Mouse (Mus musculus) retina, adult 2 months (tissue): ENCODE measurements around the gene Gfer.
"Not testable (repeated sequence)": the region's sequence is repeated elsewhere in the genome, so short reads cannot be mapped to it uniquely, and the experiment has no call there.

ENCODE experiments used
- DNase-seq: peaks from one replicate; pipeline ENCODE4 v3.0.0-alpha.2; 2012; ENCODE audit warnings: low read depth, low spot score

Gfer gene

DNA sequence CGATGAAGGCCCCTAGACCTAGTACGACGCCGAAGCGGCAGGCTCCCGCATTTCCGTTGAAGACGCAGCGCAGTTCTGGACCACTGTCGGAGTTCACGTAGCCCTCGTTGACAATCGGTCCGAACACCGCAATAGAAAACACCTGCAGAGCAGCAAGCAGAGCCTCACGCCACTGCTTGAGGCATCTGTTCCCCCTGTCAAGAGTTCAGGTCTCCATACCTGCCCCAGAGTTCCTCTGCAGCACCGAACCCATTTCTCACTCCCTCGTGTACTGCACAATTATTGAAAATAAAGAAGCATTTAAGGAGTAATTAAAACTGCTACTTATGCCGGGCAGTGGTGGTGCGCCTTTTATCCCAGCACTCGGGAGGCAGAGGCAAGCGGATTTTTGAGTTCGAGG is 8.4 kb downstream of the Gfer start:
- DNase-seq: no peak

DNA sequence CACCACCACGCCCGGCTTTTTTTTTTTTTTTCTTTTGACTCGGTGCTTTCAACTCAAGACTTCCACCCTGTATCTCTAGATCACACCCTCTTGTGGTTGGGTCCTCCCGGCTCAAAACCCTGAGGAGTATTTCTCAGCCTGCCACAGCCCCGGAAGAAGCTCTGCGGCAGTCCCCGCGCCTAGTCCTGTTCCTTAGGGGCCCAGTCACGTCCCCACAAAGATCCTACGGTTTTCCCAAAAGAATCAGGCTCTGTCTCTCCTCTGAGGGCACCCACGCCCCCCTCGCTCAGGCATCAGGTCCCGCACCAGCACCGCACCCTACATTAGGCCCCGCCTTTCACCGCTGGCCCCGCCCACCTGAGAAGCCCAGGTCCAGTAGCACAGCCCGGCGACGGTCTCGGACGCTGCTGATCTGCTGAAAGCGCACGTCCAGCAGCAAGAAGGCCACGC is 8.8 kb downstream of the Gfer start:
- no peak for DNase-seq

DNA sequence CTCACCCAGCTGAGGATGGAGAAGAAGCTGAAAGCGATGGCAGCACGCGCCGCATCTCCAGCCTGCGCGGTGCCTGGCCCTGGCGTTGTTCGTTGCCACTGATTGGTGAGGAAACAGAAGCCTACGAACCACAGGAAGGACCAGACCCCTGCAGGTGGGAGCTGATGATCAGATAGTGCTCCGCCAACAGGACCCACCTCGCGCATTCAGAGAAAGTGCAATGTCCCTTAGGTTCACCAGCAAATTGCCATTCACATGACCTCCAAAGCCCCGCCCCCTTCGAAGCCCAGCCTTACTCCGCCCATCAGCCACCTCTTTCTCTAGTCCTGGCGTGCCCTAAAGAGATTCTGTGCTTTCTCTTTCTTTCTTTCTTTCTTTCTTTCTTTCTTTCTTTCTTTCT is 9.4 kb downstream of the Gfer start:
- DNase-seq: no peak

DNA sequence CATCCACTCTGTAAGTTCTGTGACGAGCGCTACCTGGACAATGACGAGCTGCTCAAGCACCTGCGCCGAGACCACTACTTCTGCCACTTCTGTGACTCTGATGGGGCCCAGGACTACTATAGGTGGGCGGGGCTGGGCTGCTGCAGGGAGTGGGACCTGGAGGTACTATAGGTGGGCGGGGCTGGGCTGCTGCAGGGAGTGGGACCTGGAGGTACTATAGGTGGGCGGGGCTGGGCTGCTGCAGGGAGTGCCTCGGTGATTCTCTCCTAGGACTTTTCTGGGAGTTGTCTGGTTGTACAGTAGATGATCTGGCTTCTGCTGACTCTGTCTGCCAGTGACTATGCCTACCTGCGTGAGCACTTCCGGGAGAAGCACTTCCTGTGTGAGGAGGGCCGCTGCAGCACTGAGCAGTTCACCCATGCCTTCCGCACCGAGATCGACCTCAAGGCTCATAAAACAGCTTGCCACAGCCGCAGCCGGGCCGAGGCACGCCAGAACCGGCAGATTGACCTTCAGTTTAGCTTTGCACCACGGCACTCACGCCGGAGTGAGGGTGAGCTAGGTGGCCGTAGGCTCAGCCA is 18.4 kb downstream of the Gfer start:
- DNase-seq: no peak

DNA sequence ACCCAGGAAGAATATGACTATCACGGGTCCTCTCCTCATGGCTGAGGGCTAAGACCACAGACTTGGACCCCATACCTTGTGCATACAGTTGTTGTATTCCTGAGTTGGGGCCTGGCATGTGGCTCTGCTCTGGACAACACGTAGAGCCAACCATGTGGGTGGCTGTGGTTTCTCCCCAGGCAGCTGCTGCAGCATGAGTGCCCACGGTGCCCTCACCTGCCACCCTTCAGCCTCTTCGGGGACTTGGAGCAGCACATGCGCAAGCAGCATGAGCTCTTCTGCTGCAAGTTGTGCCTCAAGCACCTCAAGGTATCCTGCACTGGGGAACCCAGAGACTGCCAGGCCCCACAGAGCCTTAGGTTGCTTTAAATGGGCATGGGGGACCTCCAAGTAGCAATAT is 19.1 kb downstream of the Gfer start:
- DNase-seq: no peak

DNA sequence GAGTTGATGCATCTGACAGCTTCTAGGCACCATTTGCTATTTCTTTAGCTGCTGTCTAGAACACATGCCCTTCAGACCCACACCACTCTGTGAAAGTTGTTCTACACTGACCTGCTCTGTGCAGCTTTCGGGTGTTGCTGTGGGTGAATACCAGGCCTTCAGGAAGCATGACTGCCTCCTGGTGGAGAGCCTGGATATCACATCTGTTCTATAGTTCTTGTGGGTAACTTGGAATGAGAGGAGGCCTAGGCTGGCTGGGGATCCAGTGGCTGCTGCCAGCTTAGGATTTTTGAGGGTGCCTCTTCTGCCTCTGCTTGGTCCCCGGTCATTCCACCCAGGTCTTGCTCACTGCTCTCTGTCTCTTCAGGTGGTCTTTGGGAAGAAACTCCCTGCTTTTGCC is 19.8 kb downstream of the Gfer start:
- DNase-seq: no peak

DNA sequence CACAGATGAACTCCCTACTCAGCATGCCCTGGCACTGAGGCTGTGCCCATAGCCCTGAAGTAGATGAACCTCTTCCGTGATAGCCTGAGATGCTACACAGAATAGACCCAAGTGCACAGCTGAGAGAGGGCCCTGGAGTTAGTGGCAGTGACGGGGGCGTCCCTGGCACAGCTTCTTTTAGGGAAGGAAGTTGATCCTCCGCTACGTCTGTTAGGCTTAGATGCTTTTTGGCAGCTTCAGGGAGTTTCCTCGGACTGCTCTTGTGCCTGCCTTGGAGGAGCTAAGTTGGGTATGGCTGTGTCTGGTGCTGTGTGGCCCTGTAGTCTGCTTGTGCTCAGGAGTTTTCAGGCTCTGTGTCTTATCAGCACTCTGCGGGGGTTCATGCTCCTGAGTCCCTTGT is 21.7 kb downstream of the Gfer start:
- no peak for DNase-seq

DNA sequence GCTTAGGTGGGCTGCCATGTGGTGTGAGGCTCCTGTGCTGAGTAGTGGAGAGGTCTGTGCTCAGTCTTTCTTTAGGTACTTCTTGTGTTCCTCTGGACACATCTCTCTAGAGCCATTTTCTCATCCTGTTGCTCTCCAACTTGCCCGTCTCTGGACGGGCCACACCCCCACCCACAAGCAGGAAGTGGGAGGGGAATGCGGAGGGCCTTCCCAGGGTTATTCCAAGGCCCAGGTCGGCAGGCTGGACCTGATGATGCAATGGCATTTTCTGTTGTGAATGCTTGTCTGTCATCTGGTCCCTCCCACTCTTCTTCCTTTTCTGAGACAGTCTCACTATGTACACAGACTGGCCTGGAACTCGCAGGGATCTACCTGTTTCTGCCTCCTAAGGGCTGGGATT is 23.8 kb downstream of the Gfer start:
- no peak for DNase-seq

DNA sequence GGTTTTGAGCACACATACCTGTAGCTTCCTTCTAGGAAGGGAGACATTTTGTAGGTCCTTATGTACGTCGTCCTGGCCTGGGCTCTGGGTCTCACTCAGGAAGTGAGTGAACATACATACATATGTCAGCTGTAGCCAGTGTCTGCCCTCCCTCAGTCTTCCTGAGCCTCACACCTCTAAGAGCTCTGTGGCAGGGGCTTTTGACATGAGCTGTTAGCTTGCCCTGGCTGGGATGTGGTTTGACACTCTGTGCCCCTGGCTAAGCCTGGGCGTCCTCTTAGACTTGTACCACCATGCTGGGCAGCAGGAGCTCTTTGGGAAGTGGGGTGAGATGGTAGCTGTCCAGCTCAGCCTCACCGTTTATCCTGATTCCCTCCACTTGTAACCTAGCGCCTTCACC is 24.6 kb downstream of the Gfer start:
- no peak for DNase-seq

DNA sequence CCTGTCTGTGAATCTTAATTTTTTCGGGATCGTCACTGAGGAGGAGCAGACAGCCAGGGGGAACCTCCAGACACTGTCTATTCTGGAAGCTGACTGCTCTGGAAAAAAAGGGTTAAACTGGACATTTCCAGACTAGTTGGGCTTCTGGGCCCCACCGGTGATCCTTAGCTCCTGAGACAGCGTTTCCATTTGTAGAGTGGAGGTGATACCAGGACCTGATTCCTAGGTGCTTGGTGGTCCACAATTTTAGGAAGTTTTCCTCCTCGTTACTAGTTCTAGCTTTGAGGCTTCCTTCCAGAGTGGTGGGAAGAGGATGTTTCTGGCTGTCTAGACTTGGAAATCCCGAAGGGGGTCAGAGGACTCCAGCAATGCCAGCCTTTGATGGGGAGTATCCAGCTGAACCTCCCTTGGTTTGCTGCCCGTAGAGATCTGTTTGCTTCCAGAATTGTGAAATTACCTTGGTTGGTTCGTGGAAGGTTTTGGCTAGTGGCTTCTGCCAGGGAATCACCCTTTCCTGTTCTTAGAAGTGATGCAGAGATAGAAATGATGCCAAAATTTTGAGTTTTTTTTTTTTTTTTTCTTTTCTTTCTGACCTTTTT is 25.6 kb downstream of the Gfer start:
- DNase-seq: no peak

DNA sequence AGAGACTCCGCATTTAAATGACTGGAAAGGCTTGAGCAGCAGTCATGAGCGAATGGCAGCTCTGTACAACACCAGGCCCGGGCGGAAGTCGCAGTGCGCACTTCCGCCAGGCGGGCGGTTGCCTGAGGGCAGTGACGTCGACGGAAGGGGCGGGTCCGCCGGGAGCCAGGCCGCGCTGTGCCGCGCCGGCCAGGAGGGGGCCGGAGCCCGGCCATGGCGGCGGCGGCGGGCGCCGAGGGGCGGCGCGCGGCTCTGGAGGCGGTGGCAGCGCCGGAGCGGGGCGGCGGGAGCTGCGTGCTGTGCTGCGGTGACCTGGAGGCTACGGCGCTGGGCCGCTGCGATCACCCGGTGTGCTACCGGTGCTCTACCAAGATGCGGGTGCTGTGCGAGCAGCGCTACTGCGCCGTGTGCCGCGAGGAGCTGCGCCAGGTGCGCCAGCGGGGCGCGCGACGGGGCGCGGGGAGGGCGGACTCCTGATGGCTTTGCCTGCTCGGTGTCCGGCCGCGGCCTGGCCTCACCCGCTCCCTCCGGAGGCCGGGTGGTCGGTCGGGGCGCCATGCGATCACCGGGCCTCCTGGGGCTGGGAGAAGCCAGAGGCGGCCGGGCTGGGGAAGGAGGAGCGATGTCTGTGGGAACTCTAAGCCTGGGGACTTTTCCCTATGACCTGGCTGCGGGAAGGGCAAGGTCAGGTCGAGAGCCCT is 26.3 kb downstream of the Gfer start, which contains the start of gene Zfp598:
TSS of gene Zfp598 (plus strand) at position 143 of the 701 bp plus-strand sequence.
- peak; percentile 86 for DNase-seq

DNA sequence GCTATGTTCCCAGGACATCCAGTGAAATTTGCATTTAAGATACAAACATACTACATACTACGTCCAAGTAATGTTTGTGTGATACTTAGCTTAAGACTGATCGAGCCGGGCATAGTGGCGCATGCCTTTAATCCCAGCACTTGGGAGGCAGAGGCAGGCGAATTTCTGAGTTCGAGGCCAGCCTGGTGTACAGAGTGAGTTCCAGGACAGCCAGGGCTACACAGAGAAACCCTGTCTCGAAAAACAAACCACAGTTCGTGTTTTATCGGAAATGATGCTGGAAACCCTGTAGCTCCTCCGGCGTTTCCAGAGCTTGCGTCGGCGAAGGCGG is 26.8 kb downstream of the Gfer start:
- DNase-seq: not testable (repeated sequence)

DNA sequence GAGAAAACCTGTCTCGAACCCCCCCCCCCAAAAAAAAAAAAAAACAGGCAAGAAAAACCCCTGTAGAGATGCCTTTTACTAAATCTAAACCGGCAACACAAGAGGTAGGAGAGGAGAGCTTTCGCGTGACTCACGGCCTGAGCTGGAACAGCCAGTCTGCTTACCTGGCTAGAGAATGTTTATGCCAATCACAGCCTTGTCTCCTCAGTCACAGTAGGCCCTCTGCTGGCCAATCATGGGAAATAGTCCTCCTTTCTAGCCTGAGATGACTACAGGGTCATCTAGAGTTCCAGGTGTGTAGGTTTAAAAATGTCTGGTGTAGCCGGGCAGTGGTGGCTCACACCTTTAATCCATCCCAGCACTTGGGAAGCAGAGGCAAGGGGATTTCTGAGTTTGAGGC is 28.5 kb downstream of the Gfer start:
- peak; percentile 54 for DNase-seq

DNA sequence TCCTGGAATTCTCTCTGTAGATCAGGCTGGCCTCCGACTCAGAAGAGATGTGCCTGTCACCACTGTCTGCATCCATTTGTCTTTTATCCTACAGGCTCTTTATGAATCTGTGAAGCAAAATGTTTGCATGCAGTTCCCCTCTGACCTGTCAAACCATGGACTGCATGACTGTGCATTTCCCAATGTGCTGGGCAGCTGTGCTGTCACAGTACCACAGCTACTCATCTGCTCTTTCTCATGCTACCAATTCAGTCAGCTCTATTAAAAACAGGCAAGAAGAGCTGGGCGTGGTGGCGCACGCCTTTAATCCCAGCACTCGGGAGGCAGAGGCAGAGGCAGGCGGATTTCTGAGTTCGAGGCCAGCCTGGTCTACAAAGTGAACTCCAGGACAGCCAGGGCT is 28.9 kb downstream of the Gfer start:
- DNase-seq: not testable (repeated sequence)

DNA sequence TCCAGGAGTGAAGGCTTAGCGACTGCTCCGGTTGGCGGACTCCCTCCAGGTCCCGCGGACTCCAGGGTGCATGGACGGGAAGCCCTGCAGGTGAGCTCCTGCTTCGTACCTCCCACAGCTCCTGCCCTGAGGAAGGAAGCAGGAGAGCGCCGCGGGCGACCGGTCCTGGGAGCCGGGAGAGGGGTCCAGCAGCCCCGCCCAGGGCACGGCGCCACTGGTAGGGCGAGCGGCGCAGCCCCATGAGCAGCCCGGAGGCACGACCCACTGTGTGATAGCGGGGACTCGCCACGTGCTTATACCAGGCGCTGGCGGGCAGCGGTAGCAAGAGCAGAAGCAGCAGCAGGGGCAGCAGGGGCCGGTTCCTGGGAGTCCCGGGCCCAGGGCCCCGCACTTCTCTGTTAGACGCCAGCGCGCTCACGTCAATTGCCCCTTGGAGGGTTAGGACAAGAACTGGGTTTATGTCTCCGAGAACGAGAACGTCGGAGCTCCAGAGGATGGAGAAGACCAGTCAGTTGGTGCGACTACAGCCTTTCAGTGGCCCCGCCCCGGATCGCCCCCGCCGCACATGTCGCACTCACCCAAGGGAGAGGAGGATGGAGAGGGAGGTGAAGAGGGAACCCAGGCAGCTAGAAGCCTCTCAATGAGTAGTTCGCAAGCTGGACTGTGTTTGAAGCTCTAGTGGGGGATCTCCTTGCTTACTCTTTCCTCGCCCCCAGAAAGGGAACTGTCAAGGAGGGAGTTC is 37.8 kb downstream of the Gfer start, which contains the start of gene Npw:
TSS of gene Npw (minus strand) at position 441 of the 742 bp plus-strand sequence.
- DNase-seq: no peak

DNA sequence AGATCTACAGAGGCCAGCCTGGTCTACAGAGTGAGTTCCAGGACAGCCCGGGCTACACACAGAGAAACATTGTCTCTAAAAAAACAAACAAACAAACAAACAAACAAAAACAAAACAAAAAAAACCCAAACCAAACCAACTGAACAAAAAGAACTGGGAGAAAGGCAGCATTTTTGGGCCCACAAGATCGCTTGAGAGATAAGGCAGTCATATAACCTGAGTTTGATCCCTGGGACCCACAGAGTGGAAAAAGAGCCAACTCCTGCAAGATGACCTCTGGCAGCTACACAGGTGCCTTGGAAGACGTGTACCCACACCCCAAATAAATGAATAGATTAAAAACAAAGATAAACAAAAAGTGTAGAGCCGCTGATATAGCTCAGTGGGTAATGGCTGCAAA is 41.0 kb downstream of the Gfer start:
- DNase-seq: no peak

DNA sequence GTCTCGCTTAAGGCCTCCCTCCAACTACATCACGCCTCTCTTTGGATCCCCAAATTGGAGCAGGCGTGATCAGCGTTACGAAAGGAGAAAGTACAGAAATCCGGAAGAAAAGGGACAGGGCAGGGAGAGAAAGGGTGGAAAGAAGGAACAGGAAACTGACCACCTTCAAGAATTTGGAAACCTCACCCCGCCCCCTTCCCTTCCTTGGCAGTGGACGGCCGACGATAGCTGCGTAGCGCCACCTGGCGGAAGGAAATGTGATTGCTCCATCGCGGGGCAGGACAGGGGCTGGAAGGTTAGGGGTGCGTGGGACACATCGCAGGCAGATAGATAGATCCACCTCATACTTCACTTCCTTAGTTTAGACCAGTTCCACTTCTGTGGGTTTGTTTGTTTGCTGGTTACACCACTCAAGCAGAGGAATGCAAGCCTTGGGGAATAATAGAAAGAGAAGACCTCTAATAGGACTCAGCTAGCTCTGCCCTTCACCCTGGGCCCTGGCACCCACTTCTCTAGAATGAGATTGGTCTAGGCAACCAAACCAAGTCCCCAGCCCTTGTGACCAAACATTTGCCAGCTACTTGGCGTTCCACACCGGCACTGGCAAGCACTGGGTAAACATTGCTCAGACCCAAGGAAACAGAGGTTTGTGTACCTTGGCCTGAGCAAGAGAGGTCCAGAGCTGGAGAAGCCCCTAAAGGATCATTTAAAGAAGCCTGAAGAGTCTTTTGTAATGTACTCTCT is 41.8 kb downstream of the Gfer start:
- DNase-seq: peak; percentile 47

DNA sequence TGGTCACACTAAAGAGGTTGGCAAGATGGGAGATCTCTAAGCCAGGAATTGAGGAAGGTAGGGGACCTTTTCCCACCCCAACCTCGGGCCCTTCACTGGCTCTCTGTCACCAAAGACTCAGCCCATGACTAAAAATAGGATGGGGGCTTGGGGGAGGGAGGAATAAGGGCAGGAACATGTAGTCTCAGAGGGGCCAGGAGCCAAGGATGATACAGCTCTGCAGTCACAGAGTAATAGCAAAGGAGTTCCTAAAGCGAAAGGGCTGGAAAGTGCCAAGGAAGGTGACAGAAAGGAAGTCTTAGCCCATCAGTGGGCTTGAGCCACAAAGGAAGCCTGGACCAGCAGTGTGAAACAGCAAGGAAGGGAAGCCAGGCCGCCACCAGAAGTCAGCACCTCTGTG is 44.1 kb downstream of the Gfer start:
- DNase-seq: no peak

DNA sequence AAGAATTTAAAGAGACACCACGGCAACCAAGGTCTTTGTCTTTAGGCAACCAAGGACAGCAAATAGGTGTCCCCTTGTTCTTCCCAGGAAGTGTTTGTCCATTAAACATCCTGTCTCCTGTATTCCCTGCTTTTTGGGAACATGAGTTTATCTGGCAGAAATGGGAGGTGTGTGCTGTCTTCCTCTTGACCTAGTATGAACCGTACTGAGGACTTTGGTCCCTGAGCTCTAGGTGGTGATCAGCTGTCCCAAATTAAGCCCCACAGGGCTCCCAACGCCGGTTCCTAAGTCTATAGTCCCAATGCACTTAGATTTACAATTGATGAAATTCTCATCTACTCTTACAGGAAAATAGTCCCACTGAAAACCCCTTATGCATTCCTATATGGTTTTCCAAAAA is 45.2 kb downstream of the Gfer start:
- DNase-seq: no peak

DNA sequence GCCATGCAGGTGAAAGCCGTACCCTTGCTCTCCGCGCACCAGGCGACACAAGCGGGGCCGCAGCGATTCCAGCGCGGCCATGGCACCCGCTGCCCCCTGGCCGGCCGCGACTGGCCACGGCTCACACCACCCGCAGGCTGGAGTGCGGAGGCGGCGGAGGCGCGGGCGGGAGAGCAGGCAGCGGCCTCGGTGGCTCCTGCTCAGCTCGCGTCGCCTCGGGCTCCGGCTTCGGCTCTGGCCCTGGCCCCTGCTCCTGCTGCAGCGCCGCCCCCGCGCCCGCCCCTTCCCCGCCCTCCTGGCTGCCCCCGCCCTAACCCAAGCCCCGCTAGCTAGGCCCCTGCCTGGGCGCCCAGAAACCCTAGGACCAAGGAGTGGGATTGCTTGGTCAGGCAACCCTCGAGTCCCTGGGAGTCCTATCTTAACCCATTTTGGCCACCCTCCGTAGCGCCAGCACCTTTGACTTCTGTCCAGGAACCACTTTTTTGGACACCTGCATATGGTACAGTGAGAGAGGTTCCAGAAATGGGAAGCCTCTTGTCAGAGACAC is 45.8 kb downstream of the Gfer start, which contains the start of gene Slc9a3r2:
TSS of gene Slc9a3r2 (minus strand) at position 258 of the 547 bp plus-strand sequence.
- no peak for DNase-seq

DNA sequence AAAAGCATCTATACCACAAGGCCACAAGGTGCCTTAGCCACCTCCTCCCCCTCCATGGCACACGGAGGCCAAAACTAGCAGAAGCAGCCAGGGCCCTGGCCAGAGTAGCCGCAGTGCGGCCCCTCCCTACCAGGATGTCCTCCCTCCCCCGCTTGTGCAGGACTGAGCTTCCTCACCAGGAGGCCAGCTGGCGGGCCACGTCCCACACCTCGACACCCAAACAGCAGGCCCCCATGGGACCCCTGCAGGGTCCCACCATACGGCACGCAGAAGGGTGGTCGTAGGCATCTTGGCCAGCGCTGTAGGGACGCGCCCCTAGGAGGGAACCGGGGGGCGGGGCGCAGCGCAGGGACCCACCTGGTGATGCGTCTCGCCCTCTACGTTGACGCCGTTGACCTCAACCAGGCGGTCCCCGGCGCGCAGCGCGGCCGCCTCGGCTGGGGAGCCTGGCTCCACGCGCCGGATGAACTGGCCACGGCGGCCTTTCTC is 46.3 kb downstream of the Gfer start:
- DNase-seq: no peak
